Mouse (Mus musculus) hindbrain, postnatal 0 days (tissue): ENCODE measurements around the gene Rnf212b. TPM values are rescaled to one million over a fixed set of nuclear protein-coding genes. Genes with fewer than 3 reads are reported as not detected.

Experiments
- ATAC-seq: fragments of 200-750 bp; cut with Nextera tagmentation; 2 replicates; pipeline ENCODE4 v1.8.0; 2017; ENCODE audit warnings: mild to moderate bottlenecking, moderate TSS enrichment, moderate library complexity
- DNase-seq: peaks from one replicate; pipeline ENCODE4 v3.0.0-alpha.2; 2015; ENCODE audit warnings: low spot score
- H3K27ac ChIP-seq: fragments of 300-500 bp; sonication (generic); 2 replicates; pipeline ENCODE4 v1.5.1; 2014; ENCODE audit warnings: mild to moderate bottlenecking
- H3K27me3 ChIP-seq: fragments of 300-500 bp; sonication (generic); 2 replicates; pipeline ENCODE4 v1.6.1; 2014; ENCODE audit warnings: low read length, mixed read lengths; ENCODE audit not compliant: insufficient read depth
- H3K36me3 ChIP-seq: fragments of 300-500 bp; sonication (generic); 2 replicates; pipeline ENCODE4 v1.6.1; 2014; ENCODE audit warnings: low read length, mixed read lengths; ENCODE audit not compliant: insufficient read depth
- H3K4me1 ChIP-seq: fragments of 300-500 bp; sonication (generic); 2 replicates; pipeline ENCODE4 v1.6.1; 2014; ENCODE audit warnings: antibody characterized with exemption, low read length, mixed read lengths; ENCODE audit not compliant: insufficient read depth
- H3K4me2 ChIP-seq: fragments of 300-500 bp; sonication (generic); 2 replicates; pipeline ENCODE4 v1.6.1; 2014; ENCODE audit warnings: low read depth, mild to moderate bottlenecking, low read length, moderate library complexity, mixed read lengths
- H3K4me3 ChIP-seq: fragments of 300-500 bp; sonication (generic); 2 replicates; pipeline ENCODE4 v1.5.1; 2014; ENCODE audit warnings: low read length
- H3K9ac ChIP-seq: fragments of 300-500 bp; sonication (generic); replicated peaks from 2 replicates; pipeline ENCODE4 v1.6.1; 2014; ENCODE audit warnings: mild to moderate bottlenecking, low read length, moderate library complexity, mixed read lengths
- H3K9me3 ChIP-seq: fragments of 300-500 bp; sonication (generic); 2 replicates; pipeline ENCODE4 v1.6.1; 2016; ENCODE audit warnings: low read length, mixed read lengths
- CTCF ChIP-seq: IDR thresholded peaks from 2 replicates; pipeline ENCODE4 v1.5.1; 2016; ENCODE audit warnings: antibody characterized with exemption, control low read depth, low read depth
- WGBS: fragments of 180-500 bp; shearing (Covaris S2); extraction: QIAGEN DNeasy Blood & Tissue Kit; methylation state at CpG from one replicate; pipeline ENCODE4 v1.1.7; 2014; 5-methylcytosine and 5-hydroxymethylcytosine counted together
- polyA plus RNA-seq: library from polyadenylated mRNA; unstranded; fragments of >200 nt; fragmentation: Nextera tagmentation; extraction: Ambion mirVana; gene quantifications from 2 replicates; pipeline ENCODE4 v1.2.1, GENCODE M21; 2015
- total RNA-seq: library from RNA; depleted of rRNA; stranded (reverse); fragments of >200 nt; gene quantifications from 2 replicates; pipeline ENCODE4 v1.2.3, GENCODE M21; 2014; rRNA removed

The Rnf212b gene
- total and polyA plus RNA-seq, 2 experiments from 2014 or later = not detected

- peak overlapping the region; percentile 96 for H3K4me3 ChIP-seq
- ATAC-seq (peak; percentile 54), DNase-seq (peak; percentile 62)
- H3K4me2 ChIP-seq = peak overlapping the region; percentile 78
- H3K27ac ChIP-seq = peak overlapping the region; percentile 99
- H3K27me3 ChIP-seq = no peaks in the 10 kb centered on the region
- H3K9ac ChIP-seq = peak overlapping the region; percentile 100
- H3K4me1 ChIP-seq = no peaks in the 10 kb centered on the region
- H3K9me3 ChIP-seq = no peaks in the 10 kb centered on the region
- under 1% methylated on average over 49 of the region's 54 CpGs for WGBS
- no peak for TF ChIP-seq CTCF
- peaks cover 25% of the 10 kb centered on the region; the same call in 1 of the 2 replicates for H3K36me3 ChIP-seq
These were observed 80.6 kb downstream of the Rnf212b start for GRCm38 (mm10) chr14:54894296-54895151.

DNA sequence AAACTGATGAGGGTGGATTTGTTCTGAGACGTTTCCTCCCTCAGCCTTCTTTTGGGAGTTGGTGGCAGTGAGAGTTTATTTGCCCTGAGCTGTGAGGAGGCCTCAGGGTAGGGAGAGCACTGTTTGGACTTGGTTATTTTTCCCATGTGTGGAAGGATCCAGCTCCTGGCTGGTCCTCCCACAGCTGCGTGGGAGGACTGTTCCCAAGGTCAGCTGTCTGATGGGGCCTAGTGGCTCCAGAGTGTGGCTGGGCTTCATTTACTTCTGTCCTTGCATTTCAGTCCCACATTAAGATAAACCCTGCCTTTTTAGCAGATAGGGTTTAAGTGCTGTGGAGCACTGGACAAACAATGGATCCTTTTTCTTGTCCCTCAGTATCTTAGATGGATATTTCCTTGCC is 83.5 kb downstream of the Rnf212b start:
- Histone ChIP-seq H3K36me3 (peaks cover 25% of the 10 kb centered on the region; the same call in 1 of the 2 replicates), H3K4me3 (no peak overlapping the region), H3K9ac (no peak overlapping the region), H3K4me1 (no peaks in the 10 kb centered on the region), H3K27me3 (no peaks in the 10 kb centered on the region), H3K9me3 (no peaks in the 10 kb centered on the region), H3K27ac (no peak overlapping the region), H3K4me2 (no peak overlapping the region)
- ATAC-seq (no peak), DNase-seq (no peak)
- WGBS = 59% methylated on average over 2 of the region's 2 CpGs
- TF ChIP-seq CTCF = no peak

DNA sequence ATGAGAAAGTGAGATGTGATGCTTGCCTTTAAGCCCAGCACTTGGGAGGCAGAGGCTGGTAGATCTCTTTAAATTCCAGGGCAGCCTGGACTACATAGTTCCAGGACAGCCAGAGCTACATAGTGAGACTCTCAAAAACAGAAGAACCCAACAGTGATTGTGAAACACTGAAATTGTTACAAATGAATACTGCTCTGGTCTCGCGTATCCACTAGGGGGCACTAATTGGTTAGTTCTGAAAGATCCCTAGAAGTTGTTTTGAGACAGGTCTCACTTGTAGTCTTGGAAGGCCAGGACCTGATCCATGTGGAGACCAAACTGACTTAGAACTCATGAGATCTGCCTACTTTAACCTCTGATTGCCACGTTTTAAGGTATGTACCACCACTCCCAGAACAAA is 86.4 kb downstream of the Rnf212b start:
- Histone ChIP-seq H3K27ac (no peak overlapping the region), H3K36me3 (peaks cover 29% of the 10 kb centered on the region; the same call in 1 of the 2 replicates), H3K27me3 (no peaks in the 10 kb centered on the region), H3K4me3 (no peak overlapping the region), H3K9ac (no peak overlapping the region), H3K9me3 (no peaks in the 10 kb centered on the region), H3K4me1 (no peaks in the 10 kb centered on the region), H3K4me2 (no peak overlapping the region)
- DNase-seq (peak; percentile 93), ATAC-seq (peak; percentile 62)
- WGBS = 0% methylated on average over 3 of the region's 3 CpGs
- peak; percentile 87 for TF ChIP-seq CTCF

- Histone ChIP-seq H3K4me1 (no peaks in the 10 kb centered on the region), H3K4me2 (no peak overlapping the region), H3K27me3 (no peaks in the 10 kb centered on the region), H3K36me3 (peaks cover 36% of the 10 kb centered on the region), H3K27ac (no peak overlapping the region), H3K9ac (no peak overlapping the region), H3K4me3 (no peak overlapping the region), H3K9me3 (no peaks in the 10 kb centered on the region)
- TF ChIP-seq CTCF = no peak
- DNase-seq (no peak), ATAC-seq (no peak)
- 90% methylated on average over 4 of the region's 4 CpGs for WGBS
These were observed 89.7 kb downstream of the Rnf212b start for GRCm38 (mm10) chr14:54903641-54904040.

Other genes with a start within 250 kb of the Rnf212b start
- gene Ajuba, start 236.6 kb upstream of the Rnf212b start, total RNA-seq = 9.8 and 11.2 TPM in 2 replicates
- gene Ajuba, start 236.6 kb upstream of the Rnf212b start, polyA plus RNA-seq = 5.7 and 6.1 TPM in 2 replicates
- 4.8 and 6.8 TPM in 2 replicates for gene 4931414P19Rik, start 208.1 kb upstream of the Rnf212b start, total RNA-seq
- 2.5 and 3.9 TPM in 2 replicates for gene 4931414P19Rik, start 208.1 kb upstream of the Rnf212b start, polyA plus RNA-seq
- 181 and 204 TPM in 2 replicates for gene Psmb5, start 196.1 kb upstream of the Rnf212b start, total RNA-seq
- 411 and 417 TPM in 2 replicates for gene Psmb5, start 196.1 kb upstream of the Rnf212b start, polyA plus RNA-seq
- 0.05 TPM in 1 of 2 replicates, not detected in the other for gene Psmb11, start 192.7 kb upstream of the Rnf212b start, total RNA-seq
- 0.16 and 0.21 TPM in 2 replicates for gene Psmb11, start 192.7 kb upstream of the Rnf212b start, polyA plus RNA-seq
- gene Gm17606, start 173.2 kb upstream of the Rnf212b start, total RNA-seq = not detected in 2 replicates
- gene Gm17606, start 173.2 kb upstream of the Rnf212b start, polyA plus RNA-seq = not detected in 2 replicates
- gene Cdh24, start 172.8 kb upstream of the Rnf212b start, total RNA-seq = 42.7 and 49.2 TPM in 2 replicates
- gene Cdh24, start 172.8 kb upstream of the Rnf212b start, polyA plus RNA-seq = 7.2 and 7.6 TPM in 2 replicates
- 29.6 and 37.9 TPM in 2 replicates for gene 1700123O20Rik, start 127.9 kb upstream of the Rnf212b start, total RNA-seq
- 64.1 and 67.7 TPM in 2 replicates for gene 1700123O20Rik, start 127.9 kb upstream of the Rnf212b start, polyA plus RNA-seq
- gene Acin1, start 127.2 kb upstream of the Rnf212b start, total RNA-seq = 101 and 118 TPM in 2 replicates
- gene Acin1, start 127.2 kb upstream of the Rnf212b start, polyA plus RNA-seq = 102 and 106 TPM in 2 replicates
- 0.31 and 0.61 TPM in 2 replicates for gene Gm29776, start 115.3 kb upstream of the Rnf212b start, total RNA-seq
- 0.26 and 0.28 TPM in 2 replicates for gene Gm29776, start 115.3 kb upstream of the Rnf212b start, polyA plus RNA-seq
- gene Cebpe, start 102.0 kb upstream of the Rnf212b start, total RNA-seq = not detected in 2 replicates
- gene Cebpe, start 102.0 kb upstream of the Rnf212b start, polyA plus RNA-seq = not detected in 2 replicates
- 8.9 and 10.6 TPM in 2 replicates for gene Slc7a8, start 32.2 kb upstream of the Rnf212b start, total RNA-seq
- 7.9 and 9.3 TPM in 2 replicates for gene Slc7a8, start 32.2 kb upstream of the Rnf212b start, polyA plus RNA-seq
- gene Homez, start 56.8 kb downstream of the Rnf212b start, total RNA-seq = 7.8 and 9.6 TPM in 2 replicates
- gene Homez, start 56.8 kb downstream of the Rnf212b start, polyA plus RNA-seq = 9.0 and 9.3 TPM in 2 replicates
- 21.3 and 26.5 TPM in 2 replicates for gene Ppp1r3e, start 63.4 kb downstream of the Rnf212b start, total RNA-seq
- gene Ppp1r3e, start 63.4 kb downstream of the Rnf212b start, polyA plus RNA-seq = 4.0 and 5.1 TPM in 2 replicates
- 28.4 and 37.1 TPM in 2 replicates for gene Bcl2l2, start 69.2 kb downstream of the Rnf212b start, total RNA-seq
- 4.3 and 4.6 TPM in 2 replicates for gene Bcl2l2, start 69.2 kb downstream of the Rnf212b start, polyA plus RNA-seq
- 3.0 and 6.8 TPM in 2 replicates for gene Gm20521, start 69.3 kb downstream of the Rnf212b start, total RNA-seq
- 1.3 and 1.9 TPM in 2 replicates for gene Gm20521, start 69.3 kb downstream of the Rnf212b start, polyA plus RNA-seq
- 88.1 and 109 TPM in 2 replicates for gene Pabpn1, start 78.4 kb downstream of the Rnf212b start, total RNA-seq
- 145 and 154 TPM in 2 replicates for gene Pabpn1, start 78.4 kb downstream of the Rnf212b start, polyA plus RNA-seq
- gene Slc22a17, start 99.0 kb downstream of the Rnf212b start, total RNA-seq = 605 and 606 TPM in 2 replicates
- 349 and 369 TPM in 2 replicates for gene Slc22a17, start 99.0 kb downstream of the Rnf212b start, polyA plus RNA-seq
- gene Efs, start 112.0 kb downstream of the Rnf212b start, total RNA-seq = 38.0 and 43.1 TPM in 2 replicates
- 12.9 and 13.8 TPM in 2 replicates for gene Efs, start 112.0 kb downstream of the Rnf212b start, polyA plus RNA-seq
- not detected in 2 replicates for gene Il25, start 118.6 kb downstream of the Rnf212b start, total RNA-seq
- 0.95 and 1.2 TPM in 2 replicates for gene Il25, start 118.6 kb downstream of the Rnf212b start, polyA plus RNA-seq
- 62.6 and 74.1 TPM in 2 replicates for gene Cmtm5, start 122.1 kb downstream of the Rnf212b start, total RNA-seq
- gene Cmtm5, start 122.1 kb downstream of the Rnf212b start, polyA plus RNA-seq = 44.8 and 52.1 TPM in 2 replicates
- 0.21 and 0.32 TPM in 2 replicates for gene Myh6, start 152.8 kb downstream of the Rnf212b start, total RNA-seq
- gene Myh6, start 152.8 kb downstream of the Rnf212b start, polyA plus RNA-seq = 1.1 and 1.4 TPM in 2 replicates
- gene Gm17428, start 162.8 kb downstream of the Rnf212b start, total RNA-seq = not detected in 2 replicates
- gene Gm17428, start 162.8 kb downstream of the Rnf212b start, polyA plus RNA-seq = not detected in 2 replicates
- 1.3 and 2.0 TPM in 2 replicates for gene Myh7, start 180.5 kb downstream of the Rnf212b start, total RNA-seq
- 6.5 and 8.6 TPM in 2 replicates for gene Myh7, start 180.5 kb downstream of the Rnf212b start, polyA plus RNA-seq
- 16.6 and 25.4 TPM in 2 replicates for gene Ngdn, start 201.3 kb downstream of the Rnf212b start, total RNA-seq
- gene Ngdn, start 201.3 kb downstream of the Rnf212b start, polyA plus RNA-seq = 53.2 and 55.2 TPM in 2 replicates